Mouse (Mus musculus): ENCODE measurements at regions not wholly inside any gene's neighbourhood (a gene's known extent, or its start where the extent isn't known, plus 50 kb on each side); places are given as distances from the start of the nearest gene placed in this dataset.
A peak's percentile ranks its signal among the peaks of the same experiment; 100 is the strongest.

- H3K27ac ChIP-seq (ENCODE audit: low read depth, low read length), result no peak overlapping the region
- no peaks in the 10 kb centered on the region for H3K27me3 ChIP-seq (ENCODE audit: control insufficient read depth, insufficient read depth, low read length)
- no peak overlapping the region for H3K9ac ChIP-seq (ENCODE audit: low read length)
- no peak for DNase-seq (ENCODE audit: low spot score)
- H3K4me1 ChIP-seq (ENCODE audit: control insufficient read depth, insufficient read depth, low read length), result 0 out of 2 replicates have a peak, but pooled peaks cover 2% of the 10 kb centered on the region
- H3K9me3 ChIP-seq (ENCODE audit: control insufficient read depth, low read length), result no peaks in the 10 kb centered on the region
- H3K4me2 ChIP-seq (ENCODE audit: low read depth), result no peak overlapping the region
- 78% methylated on average over 3 of the region's 3 CpGs for WGBS
- no peaks in the 10 kb centered on the region for H3K36me3 ChIP-seq (ENCODE audit: control insufficient read depth, insufficient read depth, low read length)
- no peak for ATAC-seq (ENCODE audit: insufficient read depth, low FRiP score, low TSS enrichment)
- H3K4me3 ChIP-seq (ENCODE audit: low read depth, low read length), result no peak overlapping the region
Observed at GRCm38 (mm10) chr15:59180076-59180475, 291.0 kb downstream of the Gm49356 start.

GRCm38 (mm10) chr15:59184461-59184860 is 295.4 kb downstream of the Gm49356 start:
- 87% methylated on average over 9 of the region's 9 CpGs for WGBS
- no peak for ATAC-seq (ENCODE audit: insufficient read depth, low FRiP score, low TSS enrichment)

GRCm38 (mm10) chr15:59187566-59187965 is 298.5 kb downstream of the Gm49356 start:
- no peak overlapping the region for H3K27ac ChIP-seq (ENCODE audit: low read depth, low read length)
- no peaks in the 10 kb centered on the region for H3K36me3 ChIP-seq (ENCODE audit: control insufficient read depth, insufficient read depth, low read length)
- 76% methylated on average over 4 of the region's 4 CpGs for WGBS
- no peaks in the 10 kb centered on the region for H3K27me3 ChIP-seq (ENCODE audit: control insufficient read depth, insufficient read depth, low read length)
- H3K9me3 ChIP-seq (ENCODE audit: control insufficient read depth, low read length), result no peaks in the 10 kb centered on the region
- H3K4me2 ChIP-seq (ENCODE audit: low read depth), result no peak overlapping the region
- no peak for DNase-seq (ENCODE audit: low spot score)
- ATAC-seq (ENCODE audit: insufficient read depth, low FRiP score, low TSS enrichment), result no peak
- H3K4me1 ChIP-seq (ENCODE audit: control insufficient read depth, insufficient read depth, low read length), result 0 out of 2 replicates have a peak, but pooled peaks cover 5% of the 10 kb centered on the region
- H3K9ac ChIP-seq (ENCODE audit: low read length), result no peak overlapping the region
- no peak overlapping the region for H3K4me3 ChIP-seq (ENCODE audit: low read depth, low read length)

More at GRCm38 (mm10) chr15:59184461-59184860, 295.4 kb downstream of the Gm49356 start:
- Histone ChIP-seq H3K4me2 (ENCODE audit: low read depth) (no peak overlapping the region), H3K9me3 (ENCODE audit: control insufficient read depth, low read length) (no peaks in the 10 kb centered on the region), H3K36me3 (ENCODE audit: control insufficient read depth, insufficient read depth, low read length) (no peaks in the 10 kb centered on the region), H3K4me1 (ENCODE audit: control insufficient read depth, insufficient read depth, low read length) (0 out of 2 replicates have a peak, but pooled peaks cover 5% of the 10 kb centered on the region), H3K4me3 (ENCODE audit: low read depth, low read length) (no peak overlapping the region), H3K9ac (ENCODE audit: low read length) (no peak overlapping the region), H3K27ac (ENCODE audit: low read depth, low read length) (no peak overlapping the region), H3K27me3 (ENCODE audit: control insufficient read depth, insufficient read depth, low read length) (no peaks in the 10 kb centered on the region)
- no peak for DNase-seq (ENCODE audit: low spot score)

- Histone ChIP-seq H3K4me3 (ENCODE audit: low read depth, low read length) (no peak overlapping the region), H3K27ac (ENCODE audit: low read depth, low read length) (no peak overlapping the region), H3K9ac (ENCODE audit: low read length) (no peak overlapping the region), H3K36me3 (ENCODE audit: control insufficient read depth, insufficient read depth, low read length) (no peaks in the 10 kb centered on the region), H3K27me3 (ENCODE audit: control insufficient read depth, insufficient read depth, low read length) (no peaks in the 10 kb centered on the region), H3K4me2 (ENCODE audit: low read depth) (no peak overlapping the region), H3K4me1 (ENCODE audit: control insufficient read depth, insufficient read depth, low read length) (0 out of 2 replicates have a peak, but pooled peaks cover 5% of the 10 kb centered on the region), H3K9me3 (ENCODE audit: control insufficient read depth, low read length) (no peaks in the 10 kb centered on the region)
- DNase-seq (ENCODE audit: low spot score) (peak; percentile 40), ATAC-seq (ENCODE audit: insufficient read depth, low FRiP score, low TSS enrichment) (no peak)
- 32% methylated on average over 4 of the region's 4 CpGs for WGBS
Observed at GRCm38 (mm10) chr15:59188371-59188770, 299.3 kb downstream of the Gm49356 start.

- Histone ChIP-seq H3K27ac (ENCODE audit: low read depth, low read length) (no peak overlapping the region), H3K4me1 (ENCODE audit: control insufficient read depth, insufficient read depth, low read length) (0 out of 2 replicates have a peak, but pooled peaks cover 5% of the 10 kb centered on the region), H3K9ac (ENCODE audit: low read length) (no peak overlapping the region), H3K4me3 (ENCODE audit: low read depth, low read length) (no peak overlapping the region), H3K27me3 (ENCODE audit: control insufficient read depth, insufficient read depth, low read length) (no peaks in the 10 kb centered on the region), H3K36me3 (ENCODE audit: control insufficient read depth, insufficient read depth, low read length) (no peaks in the 10 kb centered on the region), H3K4me2 (ENCODE audit: low read depth) (no peak overlapping the region), H3K9me3 (ENCODE audit: control insufficient read depth, low read length) (no peaks in the 10 kb centered on the region)
- ATAC-seq (ENCODE audit: insufficient read depth, low FRiP score, low TSS enrichment), result no peak
- DNase-seq (ENCODE audit: low spot score), result no peak
- 89% methylated on average over 5 of the region's 5 CpGs for WGBS
Observed at GRCm38 (mm10) chr15:59190511-59190910, 301.4 kb downstream of the Gm49356 start.

- WGBS, result 53% methylated on average over 10 of the region's 10 CpGs
- Histone ChIP-seq H3K4me1 (ENCODE audit: control insufficient read depth, insufficient read depth, low read length) (peaks cover 10% of the 10 kb centered on the region), H3K9me3 (ENCODE audit: control insufficient read depth, low read length) (no peaks in the 10 kb centered on the region), H3K4me2 (ENCODE audit: low read depth) (no peak overlapping the region), H3K4me3 (ENCODE audit: low read depth, low read length) (no peak overlapping the region), H3K9ac (ENCODE audit: low read length) (no peak overlapping the region), H3K27me3 (ENCODE audit: control insufficient read depth, insufficient read depth, low read length) (no peaks in the 10 kb centered on the region), H3K27ac (ENCODE audit: low read depth, low read length) (no peak overlapping the region), H3K36me3 (ENCODE audit: control insufficient read depth, insufficient read depth, low read length) (no peaks in the 10 kb centered on the region)
- DNase-seq (ENCODE audit: low spot score) (no peak), ATAC-seq (ENCODE audit: insufficient read depth, low FRiP score, low TSS enrichment) (no peak)
Observed at GRCm38 (mm10) chr15:59194421-59194820, 305.3 kb downstream of the Gm49356 start.

GRCm38 (mm10) chr15:59196351-59196750 is 307.3 kb downstream of the Gm49356 start:
- Histone ChIP-seq H3K36me3 (ENCODE audit: control insufficient read depth, insufficient read depth, low read length) (no peaks in the 10 kb centered on the region), H3K9ac (ENCODE audit: low read length) (no peak overlapping the region), H3K27ac (ENCODE audit: low read depth, low read length) (no peak overlapping the region), H3K27me3 (ENCODE audit: control insufficient read depth, insufficient read depth, low read length) (no peaks in the 10 kb centered on the region), H3K4me1 (ENCODE audit: control insufficient read depth, insufficient read depth, low read length) (peaks cover 10% of the 10 kb centered on the region), H3K4me3 (ENCODE audit: low read depth, low read length) (no peak overlapping the region), H3K4me2 (ENCODE audit: low read depth) (no peak overlapping the region), H3K9me3 (ENCODE audit: control insufficient read depth, low read length) (no peaks in the 10 kb centered on the region)
- WGBS, result 79% methylated on average over 5 of the region's 5 CpGs
- ATAC-seq (ENCODE audit: insufficient read depth, low FRiP score, low TSS enrichment), result no peak
- DNase-seq (ENCODE audit: low spot score), result no peak

- WGBS, result 13% methylated on average over 7 of the region's 7 CpGs
- Histone ChIP-seq H3K9ac (ENCODE audit: low read length) (peak overlapping the region; percentile 14; the same call in 1 of the 2 replicates), H3K9me3 (ENCODE audit: control insufficient read depth, low read length) (no peaks in the 10 kb centered on the region), H3K4me3 (ENCODE audit: low read depth, low read length) (no peak overlapping the region), H3K4me2 (ENCODE audit: low read depth) (no peak overlapping the region), H3K27ac (ENCODE audit: low read depth, low read length) (peak overlapping the region; percentile 56), H3K27me3 (ENCODE audit: control insufficient read depth, insufficient read depth, low read length) (no peaks in the 10 kb centered on the region), H3K36me3 (ENCODE audit: control insufficient read depth, insufficient read depth, low read length) (no peaks in the 10 kb centered on the region), H3K4me1 (ENCODE audit: control insufficient read depth, insufficient read depth, low read length) (peaks cover 10% of the 10 kb centered on the region)
- DNase-seq (ENCODE audit: low spot score) (peak; percentile 34), ATAC-seq (ENCODE audit: insufficient read depth, low FRiP score, low TSS enrichment) (peak; percentile 48; the same call in 1 of the 2 replicates)
Observed at GRCm38 (mm10) chr15:59197455-59198391, 308.6 kb downstream of the Gm49356 start.

- Histone ChIP-seq H3K27me3 (ENCODE audit: control insufficient read depth, insufficient read depth, low read length) (no peaks in the 10 kb centered on the region), H3K9ac (ENCODE audit: low read length) (no peak overlapping the region), H3K36me3 (ENCODE audit: control insufficient read depth, insufficient read depth, low read length) (no peaks in the 10 kb centered on the region), H3K4me2 (ENCODE audit: low read depth) (no peak overlapping the region), H3K4me1 (ENCODE audit: control insufficient read depth, insufficient read depth, low read length) (peaks cover 10% of the 10 kb centered on the region), H3K9me3 (ENCODE audit: control insufficient read depth, low read length) (no peaks in the 10 kb centered on the region), H3K4me3 (ENCODE audit: low read depth, low read length) (no peak overlapping the region), H3K27ac (ENCODE audit: low read depth, low read length) (no peak overlapping the region)
- WGBS, result 90% methylated on average over 7 of the region's 7 CpGs
- ATAC-seq (ENCODE audit: insufficient read depth, low FRiP score, low TSS enrichment), result no peak
- DNase-seq (ENCODE audit: low spot score), result no peak
Observed at GRCm38 (mm10) chr15:59201386-59201785, 312.3 kb downstream of the Gm49356 start.

All from neural tube, embryonic 11.5 days (tissue).